Mouse (Mus musculus): ENCODE measurements around the gene Lrrc8c. TPM values are rescaled to one million over a fixed set of nuclear protein-coding genes. Genes with fewer than 3 reads are reported as not detected.

Lrrc8c gene
- polyA plus RNA-seq, 1 experiment from 2014 or later: 9.5 TPM

GRCm38 (mm10) chr5:105650728-105651479, 131.7 kb downstream of the Lrrc8c start:
- Histone ChIP-seq H3K27ac (no peak overlapping the region), H3K9me3 (replicated peaks) (no peaks in the 10 kb centered on the region), H3K4me1 (peaks cover 9% of the 10 kb centered on the region), H3K4me3 (no peak overlapping the region), H3K27me3 (no peaks in the 10 kb centered on the region), H3K4me2 (no peak overlapping the region), H3K9ac (no peak overlapping the region), H3K36me3 (ENCODE audit: poor library complexity, severe bottlenecking) (no peaks in the 10 kb centered on the region)
- WGBS: 92% methylated on average over 8 of the region's 8 CpGs
- ATAC-seq: no peak

GRCm38 (mm10) chr5:105651561-105651991, 132.4 kb downstream of the Lrrc8c start:
- Histone ChIP-seq H3K4me2 (no peak overlapping the region), H3K27ac (no peak overlapping the region), H3K4me3 (no peak overlapping the region), H3K36me3 (ENCODE audit: poor library complexity, severe bottlenecking) (no peaks in the 10 kb centered on the region), H3K27me3 (no peaks in the 10 kb centered on the region), H3K9ac (no peak overlapping the region), H3K4me1 (peaks cover 9% of the 10 kb centered on the region), H3K9me3 (replicated peaks) (no peaks in the 10 kb centered on the region)
- no peak for ATAC-seq
- WGBS: 89% methylated on average over 11 of the region's 11 CpGs

GRCm38 (mm10) chr5:105654237-105655063, 135.3 kb downstream of the Lrrc8c start:
- no peak overlapping the region for H3K9ac ChIP-seq
- H3K4me1 ChIP-seq: peaks cover 9% of the 10 kb centered on the region
- peak; percentile 86 for ATAC-seq
- H3K4me2 ChIP-seq: no peak overlapping the region
- no peaks in the 10 kb centered on the region for H3K9me3 ChIP-seq (replicated peaks)
- H3K27me3 ChIP-seq: no peaks in the 10 kb centered on the region
- H3K36me3 ChIP-seq (ENCODE audit: poor library complexity, severe bottlenecking): no peaks in the 10 kb centered on the region
- H3K27ac ChIP-seq: no peak overlapping the region
- no peak overlapping the region for H3K4me3 ChIP-seq
- WGBS: 28% methylated on average over 15 of the region's 15 CpGs

- peak; percentile 76 for ATAC-seq
- H3K9me3 ChIP-seq (replicated peaks): no peaks in the 10 kb centered on the region
- 67% methylated on average over 12 of the region's 12 CpGs for WGBS
- H3K4me1 ChIP-seq: peaks cover 9% of the 10 kb centered on the region
- no peaks in the 10 kb centered on the region for H3K27me3 ChIP-seq
- no peak overlapping the region for H3K27ac ChIP-seq
- no peak overlapping the region for H3K4me2 ChIP-seq
- H3K9ac ChIP-seq: no peak overlapping the region; the same call in 1 of the 2 replicates
- no peak overlapping the region for H3K4me3 ChIP-seq
- H3K36me3 ChIP-seq (ENCODE audit: poor library complexity, severe bottlenecking): no peaks in the 10 kb centered on the region
These were observed 136.0 kb downstream of the Lrrc8c start for GRCm38 (mm10) chr5:105655100-105655734.

- no peaks in the 10 kb centered on the region for H3K36me3 ChIP-seq (ENCODE audit: poor library complexity, severe bottlenecking)
- no peak overlapping the region for H3K9ac ChIP-seq
- H3K4me3 ChIP-seq: no peak overlapping the region
- no peaks in the 10 kb centered on the region for H3K27me3 ChIP-seq
- no peak overlapping the region for H3K27ac ChIP-seq
- no peak overlapping the region for H3K4me2 ChIP-seq
- ATAC-seq: no peak
- H3K4me1 ChIP-seq: no peaks in the 10 kb centered on the region
- no peaks in the 10 kb centered on the region for H3K9me3 ChIP-seq (replicated peaks)
- 90% methylated on average over 5 of the region's 5 CpGs for WGBS
These were observed 142.7 kb downstream of the Lrrc8c start for GRCm38 (mm10) chr5:105661894-105662293.

Other genes starting within 250 kb of the Lrrc8c start
- gene Gm43302, start 225.7 kb upstream of the Lrrc8c start, polyA plus RNA-seq (2015; fragmentation: Nextera tagmentation; extraction: Ambion mirVana): 0.12 TPM in 1 of 2 replicates, not detected in the other
- 0.48 and 0.76 TPM in 2 replicates for gene Gbp6, start 225.7 kb upstream of the Lrrc8c start, polyA plus RNA-seq (2015; fragmentation: Nextera tagmentation; extraction: Ambion mirVana)
- gene Lrrc8b, start 103.6 kb upstream of the Lrrc8c start, polyA plus RNA-seq (2015; fragmentation: Nextera tagmentation; extraction: Ambion mirVana): 8.9 and 9.4 TPM in 2 replicates
- 27.2 and 27.3 TPM in 2 replicates for gene Lrrc8d, start 180.6 kb downstream of the Lrrc8c start, polyA plus RNA-seq (2015; fragmentation: Nextera tagmentation; extraction: Ambion mirVana)

Data from forebrain, embryonic 13.5 days (tissue).